Mouse (Mus musculus): Measurements from ENCODE around the gene 2210011C24Rik.

Gene 2210011C24Rik

GRCm38 (mm10) chr8:84011705-84012498 lies at the start of gene 2210011C24Rik:
Gene 2210011C24Rik, minus strand, starts transcription at chr8:84012171.
- DNase-seq: no peak

DNA sequence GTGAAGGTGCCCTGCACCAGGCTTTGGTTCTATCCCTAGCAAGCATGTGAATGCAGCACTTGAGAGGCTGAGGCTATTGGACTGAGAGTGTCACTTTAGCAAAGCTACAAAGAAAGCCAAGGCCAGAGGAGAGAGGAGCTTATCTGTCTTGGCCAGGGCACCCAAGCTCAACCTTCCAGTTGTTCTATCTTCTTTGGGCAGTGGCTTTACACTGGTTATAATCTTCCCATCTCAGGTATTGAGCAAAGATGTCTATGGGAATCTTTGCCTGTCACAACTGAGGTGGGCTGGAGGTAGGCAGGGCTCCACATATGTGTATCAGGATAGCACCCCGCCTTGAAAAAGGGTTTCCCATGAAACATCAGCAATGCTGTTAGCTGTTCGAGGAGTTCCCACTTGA lies 48.3 kb upstream of the 2210011C24Rik start:
- no peak for DNase-seq

DNA sequence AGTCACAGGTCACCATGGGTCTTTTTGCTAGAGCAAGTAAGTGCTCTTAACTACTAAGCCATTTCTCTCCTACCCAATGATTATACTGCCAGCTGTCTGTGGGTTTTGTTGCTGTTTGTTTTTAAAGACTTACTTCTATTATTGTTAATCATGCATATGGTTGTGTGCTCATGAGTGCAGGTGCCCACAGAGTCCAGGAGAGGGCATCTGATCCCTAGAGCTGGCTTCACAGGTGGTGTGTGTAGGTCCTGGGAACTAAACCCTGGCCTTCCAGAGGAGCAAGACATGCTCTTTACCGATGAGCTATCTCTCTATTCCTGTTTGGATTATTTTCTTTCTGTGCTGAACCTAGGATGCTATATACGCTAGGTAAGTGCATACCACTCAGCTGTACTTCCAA lies 47.3 kb upstream of the 2210011C24Rik start:
- DNase-seq: no peak

- no peak for DNase-seq
These were observed 45.9 kb upstream of the 2210011C24Rik start for GRCm38 (mm10) chr8:84057827-84058226.

DNA sequence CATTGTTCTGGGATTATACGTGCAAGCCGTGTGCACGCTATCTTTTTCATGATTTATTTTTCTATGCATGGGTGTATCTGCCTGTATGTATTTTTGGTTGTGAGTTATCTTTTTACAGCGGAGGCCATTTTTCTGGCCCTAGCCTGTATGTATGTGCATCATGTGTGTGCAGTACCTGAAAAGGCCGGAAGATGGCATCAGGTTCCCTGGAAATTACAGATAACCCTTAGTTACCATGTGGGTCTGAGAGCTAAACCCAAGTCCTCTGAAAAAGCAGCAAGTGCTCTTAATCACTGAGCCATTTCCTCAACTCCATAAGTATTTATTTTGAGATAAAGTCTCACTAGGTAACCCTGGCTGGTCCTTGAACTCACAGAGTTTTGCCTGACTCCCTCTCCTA lies 41.3 kb upstream of the 2210011C24Rik start:
- DNase-seq: no peak

GRCm38 (mm10) chr8:84052746-84053145 lies 40.8 kb upstream of the 2210011C24Rik start:
- no peak for DNase-seq

GRCm38 (mm10) chr8:84048171-84048570 lies 36.2 kb upstream of the 2210011C24Rik start:
- DNase-seq: no peak

- DNase-seq: no peak
These were observed 34.5 kb upstream of the 2210011C24Rik start for GRCm38 (mm10) chr8:84046505-84046904.

GRCm38 (mm10) chr8:84044900-84045299 lies 32.9 kb upstream of the 2210011C24Rik start, which contains the start of gene Rln3:
Gene Rln3, minus strand, starts transcription at chr8:84045000.
- no peak for DNase-seq

GRCm38 (mm10) chr8:84044103-84044502 lies 32.1 kb upstream of the 2210011C24Rik start:
- no peak for DNase-seq

GRCm38 (mm10) chr8:84042948-84043342 lies 31.0 kb upstream of the 2210011C24Rik start:
- no peak for DNase-seq

GRCm38 (mm10) chr8:84042066-84042947 lies 30.3 kb upstream of the 2210011C24Rik start, which contains the start of gene Il27ra:
Gene Il27ra, minus strand, starts transcription at chr8:84042589.
- no peak for DNase-seq

DNA sequence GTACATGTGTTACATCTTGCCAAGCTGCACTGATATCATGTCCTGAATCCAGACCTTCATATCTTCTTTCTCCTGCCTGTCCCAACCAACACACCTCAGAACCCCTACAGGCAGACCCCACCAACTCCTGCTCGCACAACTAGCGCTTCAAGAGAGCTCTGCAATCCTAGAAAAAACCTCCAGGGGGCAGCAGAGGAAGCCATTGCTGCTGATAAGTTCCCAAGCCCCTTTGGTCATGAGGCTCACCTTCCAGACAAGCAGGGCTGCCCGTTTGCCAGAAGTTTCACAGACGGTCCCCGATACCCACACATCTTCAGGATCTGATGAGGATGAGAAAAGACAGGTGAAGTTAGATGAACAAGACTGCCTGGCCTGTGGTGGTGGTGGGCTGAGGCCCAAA lies 27.1 kb upstream of the 2210011C24Rik start:
- DNase-seq: peak; percentile 75

DNA sequence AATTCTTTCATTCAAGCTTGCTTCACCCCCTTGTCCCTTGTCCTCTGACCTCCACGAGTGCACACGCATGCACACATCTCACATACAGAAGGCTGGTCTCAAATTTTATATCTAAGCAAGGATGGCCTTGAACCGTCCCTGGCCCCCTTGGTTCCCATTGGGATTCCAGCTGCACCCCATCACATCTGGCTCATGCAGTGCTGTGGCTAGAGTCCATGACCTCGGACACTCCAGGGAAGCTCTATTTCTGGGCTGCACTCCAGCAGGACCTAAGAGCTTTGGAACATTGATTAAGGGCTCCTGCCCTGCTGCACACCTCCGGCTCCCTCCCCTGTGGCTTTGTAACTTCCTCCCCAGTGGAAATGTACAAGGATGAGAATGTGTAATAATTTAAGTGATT lies 26.0 kb upstream of the 2210011C24Rik start:
- DNase-seq: no peak

DNA sequence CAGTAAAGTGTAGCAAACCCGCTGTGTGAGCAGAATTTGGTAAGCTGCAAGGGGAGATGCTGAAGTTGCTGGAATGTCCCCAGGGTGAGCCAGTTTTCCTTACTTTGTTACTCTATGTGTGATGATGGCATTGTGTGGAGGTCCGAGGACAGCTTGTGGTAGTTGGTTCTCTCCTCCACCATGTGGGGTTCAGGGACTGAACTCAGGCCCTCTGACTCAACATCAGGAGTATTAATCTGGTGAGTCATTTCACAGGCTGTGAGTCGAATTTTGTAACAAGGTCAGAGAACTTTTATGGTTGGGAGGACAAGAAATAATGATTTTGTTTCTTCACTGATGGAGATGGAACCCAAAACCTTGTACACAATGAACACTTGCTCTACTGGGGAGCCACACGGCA lies 20.8 kb upstream of the 2210011C24Rik start:
- no peak for DNase-seq

DNA sequence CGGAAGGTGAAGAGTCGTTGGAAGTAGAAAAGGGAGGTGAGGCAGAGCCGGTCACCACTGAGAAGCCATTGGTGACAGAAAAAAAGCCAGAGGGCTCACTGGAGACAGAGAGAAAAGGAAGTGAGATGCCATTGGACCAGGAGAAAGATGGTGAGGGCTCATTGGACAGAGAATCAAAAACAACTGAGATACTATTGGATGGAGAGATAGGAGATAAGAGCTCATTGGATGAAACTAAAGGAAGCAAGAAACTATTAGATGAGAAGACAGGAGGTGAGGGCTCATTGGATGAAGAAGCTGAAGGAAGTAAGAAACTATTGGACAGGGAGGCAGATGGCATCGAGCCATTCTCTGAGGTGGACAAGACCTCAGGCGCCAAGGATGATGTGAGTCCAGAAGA lies 17.3 kb upstream of the 2210011C24Rik start:
- DNase-seq: no peak

- no peak for DNase-seq
These were observed 15.5 kb upstream of the 2210011C24Rik start for GRCm38 (mm10) chr8:84027449-84027848.

GRCm38 (mm10) chr8:84025863-84026262 lies 13.9 kb upstream of the 2210011C24Rik start:
- no peak for DNase-seq

- no peak for DNase-seq
These were observed 12.2 kb upstream of the 2210011C24Rik start for GRCm38 (mm10) chr8:84024171-84024570.

DNA sequence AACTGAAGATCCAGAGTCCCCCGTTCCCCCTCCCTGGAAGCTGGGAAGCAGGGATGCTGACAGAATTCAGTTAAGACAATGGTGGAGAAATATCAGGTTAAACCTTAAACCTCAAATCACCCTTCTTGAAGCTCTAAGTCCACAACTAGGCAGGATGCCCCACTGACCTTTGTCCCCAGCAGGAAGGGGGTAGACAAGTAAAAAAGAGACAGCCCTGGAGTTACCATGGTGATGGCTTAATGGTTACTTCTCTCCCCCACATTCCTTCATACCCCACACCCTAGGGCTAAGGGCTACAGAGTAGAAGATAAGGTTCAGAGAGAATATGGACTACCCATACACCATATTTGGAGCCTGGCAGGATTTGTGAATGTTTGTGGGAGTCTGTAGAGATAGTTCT lies 11.7 kb upstream of the 2210011C24Rik start:
- DNase-seq: no peak

DNA sequence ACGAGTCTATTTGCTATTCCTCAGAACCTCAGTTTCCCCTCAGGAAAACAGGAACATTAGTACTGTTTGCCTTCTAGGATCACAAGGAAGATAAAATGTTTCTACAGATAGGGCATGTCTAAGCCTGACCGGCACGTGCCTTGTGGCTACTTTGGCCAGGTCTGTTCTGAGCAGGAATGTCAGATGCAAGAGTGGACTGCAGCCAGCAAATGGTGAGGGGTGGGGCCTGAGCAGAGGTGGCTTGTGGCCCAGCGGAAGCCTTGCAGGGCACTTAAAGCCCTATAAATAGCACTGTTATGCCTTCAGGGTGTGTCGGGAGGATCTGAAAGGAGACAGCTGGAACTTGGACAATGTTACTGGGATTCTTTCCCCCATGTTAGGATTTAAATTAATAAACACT lies 11.1 kb upstream of the 2210011C24Rik start:
- DNase-seq: no peak

- DNase-seq: no peak
These were observed 9.6 kb upstream of the 2210011C24Rik start for GRCm38 (mm10) chr8:84021569-84021968.

GRCm38 (mm10) chr8:84021096-84021495 lies 9.1 kb upstream of the 2210011C24Rik start, which contains the start of gene Palm3:
Gene Palm3, plus strand, starts transcription at chr8:84021471.
- no peak for DNase-seq

- DNase-seq: no peak
These were observed 7.8 kb upstream of the 2210011C24Rik start for GRCm38 (mm10) chr8:84019738-84020137.
